Mouse (Mus musculus) MEL (cell line): ENCODE measurements around the gene Rsad1. TPM values are rescaled to one million over a fixed set of nuclear protein-coding genes. Genes with fewer than 3 reads are reported as not detected.
A peak's percentile ranks its signal among the peaks of the same experiment; 100 is the strongest.

Experiments used
- DNase-seq: peaks from one replicate; pipeline ENCODE4 v3.0.0; 2011; ENCODE audit warnings: low read depth, low spot score
- H3K27ac ChIP-seq: 2 replicates; pipeline ENCODE4 v1.5.1; 2012; ENCODE audit warnings: low read depth, mild to moderate bottlenecking, control low read depth, low read length, moderate library complexity; ENCODE audit not compliant: control insufficient read depth
- H3K27me3 ChIP-seq, 2 experiments: fragments of 150-350 bp in 1 of 2; sonication (generic) in 1 of 2; 2 replicates each; pipeline ENCODE4 v1.6.1; 2012; ENCODE audit warnings: low read length in 2 of 2, mild to moderate bottlenecking in 2 of 2, improper control_type of control experiment in 1 of 2, moderate library complexity in 1 of 2; ENCODE audit not compliant: insufficient read depth in 2 of 2, control insufficient read depth in 1 of 2
- H3K36me3 ChIP-seq, 2 experiments: 2 replicates each; pipeline ENCODE4 v1.6.1; 2012 to 2014; ENCODE audit warnings: low read length in 2 of 2, improper control_type of control experiment in 1 of 2, inconsistent platforms in 1 of 2, mild to moderate bottlenecking in 1 of 2; ENCODE audit not compliant: insufficient read depth in 2 of 2, control insufficient read depth in 1 of 2
- H3K4me1 ChIP-seq, 2 experiments: fragments of 150-350 bp in 1 of 2; sonication (generic) in 1 of 2; 2 replicates each; pipeline ENCODE4 v1.6.1; 2012; ENCODE audit warnings: low read length in 2 of 2, improper control_type of control experiment in 1 of 2, mild to moderate bottlenecking in 1 of 2; ENCODE audit not compliant: insufficient read depth in 2 of 2, control insufficient read depth in 1 of 2
- H3K4me3 ChIP-seq, 2 experiments: fragments of 150-350 bp in 1 of 2; sonication (generic) in 1 of 2; 2 replicates each; pipeline ENCODE4 v1.5.1; 2012; ENCODE audit warnings: low read depth in 2 of 2, low read length in 2 of 2, mild to moderate bottlenecking in 2 of 2, moderate library complexity in 2 of 2, control low read depth in 1 of 2, improper control_type of control experiment in 1 of 2; ENCODE audit not compliant: control insufficient read depth in 1 of 2, insufficient read depth in 1 of 2
- H3K79me2 ChIP-seq: 2 replicates; pipeline ENCODE4 v1.6.1; 2012; ENCODE audit warnings: mild to moderate bottlenecking, low read length, moderate library complexity; ENCODE audit not compliant: control insufficient read depth, poor library complexity, insufficient read depth
- H3K9ac ChIP-seq: 2 replicates; pipeline ENCODE4 v1.6.1; 2012; ENCODE audit warnings: low read depth, mild to moderate bottlenecking, control low read depth, low read length, moderate library complexity; ENCODE audit not compliant: control insufficient read depth, poor library complexity, severe bottlenecking
- H3K9me3 ChIP-seq: fragments of 150-350 bp; sonication (generic); replicated peaks from 2 replicates; pipeline ENCODE4 v1.6.1; 2012; ENCODE audit warnings: mild to moderate bottlenecking, low read length, improper control_type of control experiment, moderate library complexity; ENCODE audit not compliant: insufficient read depth
- BHLHE40 ChIP-seq: IDR thresholded peaks from 2 replicates; pipeline ENCODE4 v1.6.1; 2012; ENCODE audit warnings: low read depth, mild to moderate bottlenecking, inconsistent platforms, low read length, improper control_type of control experiment, borderline replicate concordance
- CTCF ChIP-seq, 3 experiments: IDR thresholded peaks in 2 of 3; conservative IDR thresholded peaks in 1 of 3; 2 replicates each; pipeline ENCODE4 v1.5.1; 2011 to 2012; ENCODE audit warnings: low read length in 3 of 3, low read depth in 2 of 3, mild to moderate bottlenecking in 2 of 3, improper control_type of control experiment in 1 of 3, inconsistent platforms in 1 of 3, mixed read lengths in 1 of 3, moderate library complexity in 1 of 3; ENCODE audit not compliant: control insufficient read depth in 1 of 3, insufficient read depth in 1 of 3, poor library complexity in 1 of 3, severe bottlenecking in 1 of 3
- EP300 ChIP-seq, 2 experiments: IDR thresholded peaks; 2 replicates each; pipeline ENCODE4 v1.6.1; 2011; ENCODE audit warnings: improper control_type of control experiment in 2 of 2, low read length in 2 of 2, low read depth in 1 of 2, mild to moderate bottlenecking in 1 of 2
- ETS1 ChIP-seq: IDR thresholded peaks from 2 replicates; pipeline ENCODE4 v1.6.1; 2012; ENCODE audit warnings: low read depth, mild to moderate bottlenecking, inconsistent platforms, low read length, improper control_type of control experiment, moderate library complexity
- GATA1 ChIP-seq: IDR thresholded peaks from 2 replicates; pipeline ENCODE4 v1.6.1; 2011; ENCODE audit warnings: low read depth, low read length, improper control_type of control experiment
- JUND ChIP-seq: IDR thresholded peaks from 2 replicates; pipeline ENCODE4 v1.6.1; 2011; ENCODE audit warnings: low read depth, mild to moderate bottlenecking, improper control_type of control experiment, low read length
- KAT2A ChIP-seq: conservative IDR thresholded peaks from 2 replicates; pipeline ENCODE4 v1.6.1; 2012; ENCODE audit warnings: low read depth, low read length, improper control_type of control experiment, inconsistent platforms
- MAFK ChIP-seq: IDR thresholded peaks from 2 replicates; pipeline ENCODE4 v1.6.1; 2011; ENCODE audit warnings: low read depth, mild to moderate bottlenecking, low read length, improper control_type of control experiment, borderline replicate concordance
- MAX ChIP-seq: IDR thresholded peaks from 2 replicates; pipeline ENCODE4 v1.6.1; 2011; ENCODE audit warnings: low read length, improper control_type of control experiment
- MAZ ChIP-seq: IDR thresholded peaks from 2 replicates; pipeline ENCODE4 v1.6.1; 2012; ENCODE audit warnings: low read depth, mild to moderate bottlenecking, inconsistent platforms, low read length, improper control_type of control experiment
- MEF2A ChIP-seq: IDR thresholded peaks from 2 replicates; pipeline ENCODE4 v1.6.1; 2014; ENCODE audit warnings: low read depth, mild to moderate bottlenecking, inconsistent platforms, low read length, improper control_type of control experiment; ENCODE audit not compliant: poor library complexity, insufficient replicate concordance, severe bottlenecking; ENCODE audit errors: extremely low read depth
- MXI1 ChIP-seq: IDR thresholded peaks from 2 replicates; pipeline ENCODE4 v1.6.1; 2011; ENCODE audit warnings: mild to moderate bottlenecking, low read depth, low read length, improper control_type of control experiment
- POLR2AphosphoS5 ChIP-seq: IDR thresholded peaks from 2 replicates; pipeline ENCODE4 v1.6.1; 2012; ENCODE audit warnings: low read depth, borderline replicate concordance, mild to moderate bottlenecking, inconsistent platforms, low read length, moderate library complexity, mixed read lengths
- RAD21 ChIP-seq: IDR thresholded peaks from 2 replicates; pipeline ENCODE4 v1.6.1; 2011; ENCODE audit warnings: mild to moderate bottlenecking, low read depth, low read length, improper control_type of control experiment
- TAL1 ChIP-seq: IDR thresholded peaks from 2 replicates; pipeline ENCODE4 v1.6.1; 2012; ENCODE audit warnings: mild to moderate bottlenecking, inconsistent platforms, low read length, moderate library complexity, mixed read lengths
- TBP ChIP-seq: IDR thresholded peaks from 2 replicates; pipeline ENCODE4 v1.8.0; 2011; ENCODE audit warnings: low read depth, low read length, improper control_type of control experiment
- TCF12 ChIP-seq: IDR thresholded peaks from 2 replicates; pipeline ENCODE4 v1.6.1; 2014; ENCODE audit warnings: low read depth, mild to moderate bottlenecking, inconsistent platforms, low read length, improper control_type of control experiment, moderate library complexity
- USF1 ChIP-seq: IDR thresholded peaks from 2 replicates; pipeline ENCODE4 v1.6.1; 2014; ENCODE audit warnings: low read depth, mild to moderate bottlenecking, inconsistent platforms, low read length, improper control_type of control experiment, moderate library complexity
- USF2 ChIP-seq, 2 experiments: IDR thresholded peaks; 2 replicates each; pipeline ENCODE4 v1.6.1; 2011 to 2012; ENCODE audit warnings: improper control_type of control experiment in 2 of 2, low read length in 2 of 2, borderline replicate concordance in 1 of 2, inconsistent platforms in 1 of 2, low read depth in 1 of 2, mild to moderate bottlenecking in 1 of 2; ENCODE audit not compliant: insufficient read depth in 1 of 2
- ZC3H11A ChIP-seq: IDR thresholded peaks from 2 replicates; pipeline ENCODE4 v1.6.1; 2012; ENCODE audit warnings: low read depth, mild to moderate bottlenecking, inconsistent platforms, low read length, improper control_type of control experiment
- ZKSCAN1 ChIP-seq: IDR thresholded peaks from 2 replicates; pipeline ENCODE4 v1.6.1; 2012; ENCODE audit warnings: low read depth, mild to moderate bottlenecking, inconsistent platforms, low read length, improper control_type of control experiment, moderate library complexity
- ZNF384 ChIP-seq: IDR thresholded peaks from 2 replicates; pipeline ENCODE4 v1.6.1; 2012; ENCODE audit warnings: low read depth, mild to moderate bottlenecking, inconsistent platforms, low read length, improper control_type of control experiment
- polyA plus RNA-seq, 2 experiments: library from polyadenylated mRNA; stranded (reverse) in 1 of 2; unstranded in 1 of 2; fragments of >175 nt in 1 of 2; fragments of >200 nt in 1 of 2; gene quantifications; 2 replicates each; pipeline versions ENCODE4 v1.2.1 to v1.2.4; 2012; ENCODE audit warnings: low replicate concordance in 2 of 2, low read depth in 1 of 2; ENCODE audit not compliant: insufficient read length in 2 of 2, insufficient read depth in 1 of 2, missing spikeins in 1 of 2
- total RNA-seq: library from RNA; depleted of rRNA; stranded (reverse); fragments of 300-350 nt; gene quantifications from 2 replicates; pipeline ENCODE4 v1.2.3, GENCODE M21; 2012

The Rsad1 gene
- total and polyA plus RNA-seq, 3 experiments: 24.0 to 28.7 TPM; not detected in 1

- Histone ChIP-seq H3K27me3 (peaks cover 35 to 40% of the 10 kb centered on the region in 2 experiments), H3K9me3 (no peaks in the 10 kb centered on the region), H3K36me3 (no peaks in the 10 kb centered on the region), H3K79me2 (no peaks in the 10 kb centered on the region), H3K4me1 (no peaks in the 10 kb centered on the region), H3K27ac (no peak within 1 kb of the TSS), H3K9ac (no peak within 1 kb of the TSS), H3K4me3 (no peak within 1 kb of the TSS)
- DNase-seq: no peak
- TF ChIP-seq USF2 (IDR thresholded peaks at IDR 0.05; ENCODE audit: borderline replicate concordance in 1 of 2, insufficient read depth in 1 of 2, low read depth in 1 of 2, low read length in 2 of 2): no peak
- no peak for TF ChIP-seq POLR2AphosphoS5
- no peak for TF ChIP-seq BHLHE40
- no peak for TF ChIP-seq ETS1
- no peak for TF ChIP-seq MEF2A
- no peak for TF ChIP-seq MAZ
- TF ChIP-seq RAD21: no peak
Observed at GRCm38 (mm10) chr11:94499661-94500152, 49.3 kb downstream of the Rsad1 start, which contains the start of gene Epn3. Gene Epn3 (minus strand): TSS chr11:94499974.

GRCm38 (mm10) chr11:94499035-94499434 is 50.0 kb downstream of the Rsad1 start:
- H3K4me1 ChIP-seq: no peaks in the 10 kb centered on the region
- no peaks in the 10 kb centered on the region for H3K9me3 ChIP-seq
- no peak overlapping the region for H3K4me3 ChIP-seq
- no peak for TF ChIP-seq JUND
- no peaks in the 10 kb centered on the region for H3K36me3 ChIP-seq
- peaks cover 33 to 36% of the 10 kb centered on the region in 2 experiments for H3K27me3 ChIP-seq
- DNase-seq: no peak
- no peak overlapping the region for H3K9ac ChIP-seq
- H3K79me2 ChIP-seq: no peaks in the 10 kb centered on the region
- no peak overlapping the region for H3K27ac ChIP-seq

- DNase-seq: peak; percentile 27
- H3K27me3 ChIP-seq: peaks cover 30 to 34% of the 10 kb centered on the region in 2 experiments
- H3K4me3 ChIP-seq: no peak overlapping the region
- no peaks in the 10 kb centered on the region for H3K79me2 ChIP-seq
- TF ChIP-seq ZKSCAN1: no peak
- TF ChIP-seq TCF12: no peak
- TF ChIP-seq USF1: no peak
- TF ChIP-seq TAL1: no peak
- TF ChIP-seq GATA1: no peak
- no peak for TF ChIP-seq CTCF (IDR thresholded peaks at IDR 0.05 in 2 of 3, conservative IDR thresholded peaks at IDR 0.05 in 1 of 3; ENCODE audit: control insufficient read depth in 1 of 3, insufficient read depth in 1 of 3, low read depth in 2 of 3, low read length in 3 of 3, poor library complexity in 1 of 3, severe bottlenecking in 1 of 3)
- TF ChIP-seq USF2 (IDR thresholded peaks at IDR 0.05; ENCODE audit: borderline replicate concordance in 1 of 2, insufficient read depth in 1 of 2, low read depth in 1 of 2, low read length in 2 of 2): no peak
- no peak for TF ChIP-seq KAT2A
- no peak for TF ChIP-seq TBP
- no peak for TF ChIP-seq ZC3H11A
- TF ChIP-seq MAFK: no peak
- no peak for TF ChIP-seq MXI1
- no peak for TF ChIP-seq ZNF384
- TF ChIP-seq MAX: no peak
- TF ChIP-seq EP300 (IDR thresholded peaks at IDR 0.05; ENCODE audit: low read depth in 1 of 2, low read length in 2 of 2): no peak
- no peak for TF ChIP-seq BHLHE40
- TF ChIP-seq ETS1: no peak
- H3K4me1 ChIP-seq: no peaks in the 10 kb centered on the region
- no peak overlapping the region for H3K27ac ChIP-seq
- no peak overlapping the region for H3K9ac ChIP-seq
- no peaks in the 10 kb centered on the region for H3K36me3 ChIP-seq
- no peaks in the 10 kb centered on the region for H3K9me3 ChIP-seq
Observed at GRCm38 (mm10) chr11:94498093-94498996, 50.7 kb downstream of the Rsad1 start.
